Mouse (Mus musculus): ENCODE measurements around the gene Sh2d4b. TPM values are rescaled to one million over a fixed set of nuclear protein-coding genes. Genes with fewer than 3 reads are reported as not detected.

Gene Sh2d4b
- polyA plus RNA-seq (2012; rRNA removed): 5.4 and 7.0 TPM in 2 replicates

- TF ChIP-seq CTCF (IDR thresholded peaks at IDR 0.05; ENCODE audit: borderline replicate concordance, control insufficient read depth, extremely low read depth, insufficient read depth, low read length, poor library complexity): no peak
- TF ChIP-seq POLR2A (IDR thresholded peaks at IDR 0.05; ENCODE audit: control insufficient read depth, extremely low read depth, insufficient read depth, low read length, poor library complexity): no peak
- 77% methylated on average over 3 of the region's 3 CpGs for WGBS
- Histone ChIP-seq H3K4me1 (replicated peaks; ENCODE audit: control insufficient read depth, insufficient read depth, low read length) (no peaks in the 10 kb centered on the region), H3K36me3 (ENCODE audit: control insufficient read depth, insufficient read depth, low read length) (no peaks in the 10 kb centered on the region), H3K4me3 (ENCODE audit: control insufficient read depth, insufficient read depth, low read length) (no peak within 1 kb of the TSS), H3K27me3 (ENCODE audit: control insufficient read depth, insufficient read depth, low read length) (no peaks in the 10 kb centered on the region), H3K27ac (ENCODE audit: control insufficient read depth, insufficient read depth, low read length) (no peak within 1 kb of the TSS)
- no peak for DNase-seq
Measured at GRCm38 (mm10) chr14:40893196-40893595, at the start of gene Sh2d4b. TSS of gene Sh2d4b (minus strand) at chr14:40893266.

GRCm38 (mm10) chr14:40942429-40942828 lies 49.4 kb upstream of the Sh2d4b start:
- Histone ChIP-seq H3K4me3 (ENCODE audit: control insufficient read depth, insufficient read depth, low read length) (no peak overlapping the region), H3K27me3 (ENCODE audit: control insufficient read depth, insufficient read depth, low read length) (no peaks in the 10 kb centered on the region), H3K36me3 (ENCODE audit: control insufficient read depth, insufficient read depth, low read length) (no peaks in the 10 kb centered on the region), H3K27ac (ENCODE audit: control insufficient read depth, insufficient read depth, low read length) (no peak overlapping the region), H3K4me1 (replicated peaks; ENCODE audit: control insufficient read depth, insufficient read depth, low read length) (peaks cover 4% of the 10 kb centered on the region)
- WGBS: 85% methylated on average over 2 of the region's 2 CpGs
- no peak for TF ChIP-seq POLR2A (IDR thresholded peaks at IDR 0.05; ENCODE audit: control insufficient read depth, extremely low read depth, insufficient read depth, low read length, poor library complexity)
- no peak for TF ChIP-seq CTCF (IDR thresholded peaks at IDR 0.05; ENCODE audit: borderline replicate concordance, control insufficient read depth, extremely low read depth, insufficient read depth, low read length, poor library complexity)
- DNase-seq: no peak

GRCm38 (mm10) chr14:40938380-40938987 lies 45.4 kb upstream of the Sh2d4b start:
- no peak for DNase-seq

GRCm38 (mm10) chr14:40937052-40937451 lies 44.0 kb upstream of the Sh2d4b start:
- Histone ChIP-seq H3K4me1 (replicated peaks; ENCODE audit: control insufficient read depth, insufficient read depth, low read length) (peaks cover 23% of the 10 kb centered on the region), H3K27me3 (ENCODE audit: control insufficient read depth, insufficient read depth, low read length) (no peaks in the 10 kb centered on the region), H3K27ac (ENCODE audit: control insufficient read depth, insufficient read depth, low read length) (no peak overlapping the region), H3K4me3 (ENCODE audit: control insufficient read depth, insufficient read depth, low read length) (no peak overlapping the region), H3K36me3 (ENCODE audit: control insufficient read depth, insufficient read depth, low read length) (no peaks in the 10 kb centered on the region)
- WGBS: 15% methylated on average over 4 of the region's 4 CpGs
- no peak for TF ChIP-seq CTCF (IDR thresholded peaks at IDR 0.05; ENCODE audit: borderline replicate concordance, control insufficient read depth, extremely low read depth, insufficient read depth, low read length, poor library complexity)
- no peak for TF ChIP-seq POLR2A (IDR thresholded peaks at IDR 0.05; ENCODE audit: control insufficient read depth, extremely low read depth, insufficient read depth, low read length, poor library complexity)
- no peak for DNase-seq

More at GRCm38 (mm10) chr14:40938380-40938987, 45.4 kb upstream of the Sh2d4b start:
- Histone ChIP-seq H3K4me3 (ENCODE audit: control insufficient read depth, insufficient read depth, low read length) (no peak overlapping the region), H3K4me1 (replicated peaks; ENCODE audit: control insufficient read depth, insufficient read depth, low read length) (peaks cover 19% of the 10 kb centered on the region), H3K27me3 (ENCODE audit: control insufficient read depth, insufficient read depth, low read length) (no peaks in the 10 kb centered on the region), H3K27ac (ENCODE audit: control insufficient read depth, insufficient read depth, low read length) (no peak overlapping the region), H3K36me3 (ENCODE audit: control insufficient read depth, insufficient read depth, low read length) (no peaks in the 10 kb centered on the region)
- 88% methylated on average over 11 of the region's 11 CpGs for whole genome bisulfite sequencing
- TF ChIP-seq POLR2A (IDR thresholded peaks at IDR 0.05; ENCODE audit: control insufficient read depth, extremely low read depth, insufficient read depth, low read length, poor library complexity) (no peak), CTCF (IDR thresholded peaks at IDR 0.05; ENCODE audit: borderline replicate concordance, control insufficient read depth, extremely low read depth, insufficient read depth, low read length, poor library complexity) (no peak)

GRCm38 (mm10) chr14:40935481-40935880 lies 42.4 kb upstream of the Sh2d4b start:
- Histone ChIP-seq H3K36me3 (ENCODE audit: control insufficient read depth, insufficient read depth, low read length) (no peaks in the 10 kb centered on the region), H3K27me3 (ENCODE audit: control insufficient read depth, insufficient read depth, low read length) (no peaks in the 10 kb centered on the region), H3K4me3 (ENCODE audit: control insufficient read depth, insufficient read depth, low read length) (no peak overlapping the region), H3K4me1 (replicated peaks; ENCODE audit: control insufficient read depth, insufficient read depth, low read length) (peaks cover 35% of the 10 kb centered on the region), H3K27ac (ENCODE audit: control insufficient read depth, insufficient read depth, low read length) (no peak overlapping the region)
- TF ChIP-seq CTCF (IDR thresholded peaks at IDR 0.05; ENCODE audit: borderline replicate concordance, control insufficient read depth, extremely low read depth, insufficient read depth, low read length, poor library complexity) (no peak), POLR2A (IDR thresholded peaks at IDR 0.05; ENCODE audit: control insufficient read depth, extremely low read depth, insufficient read depth, low read length, poor library complexity) (no peak)
- WGBS: 93% methylated on average over 1 of the region's 1 CpGs
- no peak for DNase-seq

- no peak overlapping the region for H3K27ac ChIP-seq (ENCODE audit: control insufficient read depth, insufficient read depth, low read length)
- TF ChIP-seq POLR2A (IDR thresholded peaks at IDR 0.05; ENCODE audit: control insufficient read depth, extremely low read depth, insufficient read depth, low read length, poor library complexity) (no peak), CTCF (IDR thresholded peaks at IDR 0.05; ENCODE audit: borderline replicate concordance, control insufficient read depth, extremely low read depth, insufficient read depth, low read length, poor library complexity) (no peak)
- no peak overlapping the region for H3K4me3 ChIP-seq (ENCODE audit: control insufficient read depth, insufficient read depth, low read length)
- DNase-seq: no peak
- H3K36me3 ChIP-seq (ENCODE audit: control insufficient read depth, insufficient read depth, low read length): no peaks in the 10 kb centered on the region
- WGBS: 62% methylated on average over 2 of the region's 2 CpGs
- no peaks in the 10 kb centered on the region for H3K27me3 ChIP-seq (ENCODE audit: control insufficient read depth, insufficient read depth, low read length)
- peaks cover 37% of the 10 kb centered on the region for H3K4me1 ChIP-seq (replicated peaks; ENCODE audit: control insufficient read depth, insufficient read depth, low read length)
Measured at GRCm38 (mm10) chr14:40935054-40935453, 42.0 kb upstream of the Sh2d4b start.
